Mouse (Mus musculus) hindbrain, embryonic 14.5 days (tissue): ENCODE measurements around the gene Mbd3. TPM values are rescaled to one million over a fixed set of nuclear protein-coding genes. Genes with fewer than 3 reads are reported as not detected.

ENCODE experiments used
- ATAC-seq: fragments of 200-750 bp; cut with Nextera tagmentation; 2 replicates; pipeline ENCODE4 v1.8.0; 2017; ENCODE audit warnings: moderate number of reproducible peaks, mild to moderate bottlenecking, moderate TSS enrichment, moderate library complexity; ENCODE audit not compliant: low FRiP score
- DNase-seq: peaks from one replicate; pipeline ENCODE4 v3.0.0-alpha.2; 2015; ENCODE audit warnings: low spot score
- H3K27ac ChIP-seq: fragments of 300-500 bp; sonication (generic); 2 replicates; pipeline ENCODE4 v1.5.1; 2014; ENCODE audit warnings: mild to moderate bottlenecking, moderate library complexity
- H3K27me3 ChIP-seq: fragments of 300-500 bp; sonication (generic); 2 replicates; pipeline ENCODE4 v1.6.1; 2014; ENCODE audit warnings: mild to moderate bottlenecking, low read length, mixed read lengths; ENCODE audit not compliant: control insufficient read depth, insufficient read depth
- H3K36me3 ChIP-seq: fragments of 300-500 bp; sonication (generic); replicated peaks from 2 replicates; pipeline ENCODE4 v1.6.1; 2014; ENCODE audit not compliant: control insufficient read depth, insufficient read depth
- H3K4me1 ChIP-seq: fragments of 300-500 bp; sonication (generic); replicated peaks from 2 replicates; pipeline ENCODE4 v1.6.1; 2014; ENCODE audit warnings: antibody characterized with exemption, low read length, mixed read lengths; ENCODE audit not compliant: control insufficient read depth, insufficient read depth
- H3K4me2 ChIP-seq: fragments of 300-500 bp; sonication (generic); replicated peaks from 2 replicates; pipeline ENCODE4 v1.6.1; 2014; ENCODE audit warnings: mild to moderate bottlenecking, moderate library complexity
- H3K4me3 ChIP-seq: fragments of 300-500 bp; sonication (generic); replicated peaks from 2 replicates; pipeline ENCODE4 v1.5.1; 2014; ENCODE audit warnings: mild to moderate bottlenecking, low read length
- H3K9ac ChIP-seq: fragments of 300-500 bp; sonication (generic); 2 replicates; pipeline ENCODE4 v1.6.1; 2014
- H3K9me3 ChIP-seq: fragments of 300-500 bp; sonication (generic); 2 replicates; pipeline ENCODE4 v1.6.1; 2016; ENCODE audit warnings: low read length; ENCODE audit not compliant: control insufficient read depth
- WGBS: fragments of 180-500 bp; shearing (Covaris S2); extraction: QIAGEN DNeasy Blood & Tissue Kit; methylation state at CpG from one replicate; pipeline ENCODE4 v1.1.7; 2014; 5-methylcytosine and 5-hydroxymethylcytosine counted together
- microRNA-seq: library from miRNA; unstranded; fragments of <30 nt; microRNA quantifications from one replicate; pipeline ENCODE4, GENCODE M21; 2016
- polyA plus RNA-seq: library from polyadenylated mRNA; unstranded; fragments of >200 nt; fragmentation: Nextera tagmentation; extraction: Ambion mirVana; gene quantifications from 2 replicates; pipeline ENCODE4 v1.2.1, GENCODE M21; 2014

The Mbd3 gene
- polyA plus RNA-seq, 1 experiment from 2014 or later: 152 TPM

GRCm38 (mm10) chr10:80343425-80343895 lies 55.9 kb downstream of the Mbd3 start:
- Histone ChIP-seq H3K36me3 (no peaks in the 10 kb centered on the region), H3K9ac (0 out of 2 replicates have a peak overlapping the region, but pooled peaks have one; percentile 16), H3K4me1 (peaks cover 14% of the 10 kb centered on the region), H3K27ac (no peak overlapping the region), H3K4me3 (peak overlapping the region; percentile 26), H3K4me2 (peak overlapping the region; percentile 48), H3K27me3 (peaks cover 84% of the 10 kb centered on the region), H3K9me3 (no peaks in the 10 kb centered on the region)
- ATAC-seq (peak; percentile 12), DNase-seq (no peak)
- 25% methylated on average over 13 of the region's 13 CpGs for WGBS

- DNase-seq (peak; percentile 58), ATAC-seq (peak; percentile 48)
- peaks cover 78% of the 10 kb centered on the region for H3K27me3 ChIP-seq
- H3K4me1 ChIP-seq: peaks cover 14% of the 10 kb centered on the region
- H3K27ac ChIP-seq: no peak overlapping the region
- 2% methylated on average over 26 of the region's 33 CpGs for WGBS
- H3K36me3 ChIP-seq: no peaks in the 10 kb centered on the region
- no peaks in the 10 kb centered on the region for H3K9me3 ChIP-seq
- H3K4me3 ChIP-seq: peak overlapping the region; percentile 26
- H3K4me2 ChIP-seq: peak overlapping the region; percentile 48
- H3K9ac ChIP-seq: peak overlapping the region; percentile 16; the same call in 1 of the 2 replicates
Observed at GRCm38 (mm10) chr10:80342749-80343424, 56.5 kb downstream of the Mbd3 start.

Small RNA genes lying within 50 kb of the gene (microRNA-seq; reads per million reads assigned to microRNA genes)
- not detected for gene Gm22721

Other genes with a start within 250 kb of the Mbd3 start
- gene Cirbp, start 233.6 kb downstream of the Mbd3 start, polyA plus RNA-seq: 203 and 252 TPM in 2 replicates
- 7.0 and 7.7 TPM in 2 replicates for gene 1600002K03Rik, start 226.6 kb downstream of the Mbd3 start, polyA plus RNA-seq
- 25.9 and 26.2 TPM in 2 replicates for gene Efna2, start 220.1 kb downstream of the Mbd3 start, polyA plus RNA-seq
- 29.0 and 32.9 TPM in 2 replicates for gene Mum1, start 173.1 kb downstream of the Mbd3 start, polyA plus RNA-seq
- 303 and 341 TPM in 2 replicates for gene Ndufs7, start 150.4 kb downstream of the Mbd3 start, polyA plus RNA-seq
- gene Gamt, start 138.5 kb downstream of the Mbd3 start, polyA plus RNA-seq: 17.3 and 24.3 TPM in 2 replicates
- 35.2 and 36.3 TPM in 2 replicates for gene Dazap1, start 138.1 kb downstream of the Mbd3 start, polyA plus RNA-seq
- 570 and 649 TPM in 2 replicates for gene Rps15, start 107.1 kb downstream of the Mbd3 start, polyA plus RNA-seq
- gene Apc2, start 103.6 kb downstream of the Mbd3 start, polyA plus RNA-seq: 200 and 216 TPM in 2 replicates
- 23.3 and 24.5 TPM in 2 replicates for gene 2310011J03Rik, start 79.0 kb downstream of the Mbd3 start, polyA plus RNA-seq
- 4.4 and 4.7 TPM in 2 replicates for gene Pcsk4, start 70.1 kb downstream of the Mbd3 start, polyA plus RNA-seq
- gene Reep6, start 69.6 kb downstream of the Mbd3 start, polyA plus RNA-seq: 5.3 and 5.8 TPM in 2 replicates
- 0.84 and 0.90 TPM in 2 replicates for gene Adamtsl5, start 51.1 kb downstream of the Mbd3 start, polyA plus RNA-seq
- gene Plk5, start 43.1 kb downstream of the Mbd3 start, polyA plus RNA-seq: 3.6 and 4.1 TPM in 2 replicates
- gene Mex3d, start 11.9 kb downstream of the Mbd3 start, polyA plus RNA-seq: 12.3 and 13.3 TPM in 2 replicates
- 675 and 804 TPM in 2 replicates for gene Uqcr11, start 7.3 kb upstream of the Mbd3 start, polyA plus RNA-seq
- 41.3 and 46.5 TPM in 2 replicates for gene Tcf3, start 34.1 kb upstream of the Mbd3 start, polyA plus RNA-seq
- 1.5 and 2.3 TPM in 2 replicates for gene Onecut3, start 95.3 kb upstream of the Mbd3 start, polyA plus RNA-seq
- gene Atp8b3, start 139.6 kb upstream of the Mbd3 start, polyA plus RNA-seq: 0.87 and 1.1 TPM in 2 replicates
- 29.0 and 30.8 TPM in 2 replicates for gene Rexo1, start 162.0 kb upstream of the Mbd3 start, polyA plus RNA-seq
- gene Klf16, start 177.8 kb upstream of the Mbd3 start, polyA plus RNA-seq: 5.1 and 5.3 TPM in 2 replicates
- gene Abhd17a, start 190.8 kb upstream of the Mbd3 start, polyA plus RNA-seq: 157 and 174 TPM in 2 replicates
- gene Scamp4, start 203.3 kb upstream of the Mbd3 start, polyA plus RNA-seq: 63.1 and 64.5 TPM in 2 replicates
- 5.2 and 5.6 TPM in 2 replicates for gene Adat3, start 203.3 kb upstream of the Mbd3 start, polyA plus RNA-seq
- 1.7 and 1.9 TPM in 2 replicates for gene Gm49322, start 206.5 kb upstream of the Mbd3 start, polyA plus RNA-seq
- 65.4 and 76.4 TPM in 2 replicates for gene Csnk1g2, start 223.3 kb upstream of the Mbd3 start, polyA plus RNA-seq